Mouse (Mus musculus) testis, adult 2 months (tissue): ENCODE data around the gene Myo10.

Experiments
- CTCF ChIP-seq: fragments of 200-500 bp; IDR thresholded peaks from 2 replicates; pipeline ENCODE4 v1.5.1; 2012; ENCODE audit warnings: low read depth, mild to moderate bottlenecking, inconsistent platforms, low read length, moderate library complexity; ENCODE audit not compliant: control insufficient read depth, insufficient read depth, insufficient replicate concordance
- POLR2A ChIP-seq: fragments of 200-500 bp; IDR thresholded peaks from 2 replicates; pipeline ENCODE4 v1.6.1; 2012; ENCODE audit warnings: low read depth, mild to moderate bottlenecking, inconsistent platforms, low read length, moderate library complexity; ENCODE audit not compliant: control insufficient read depth

DNA sequence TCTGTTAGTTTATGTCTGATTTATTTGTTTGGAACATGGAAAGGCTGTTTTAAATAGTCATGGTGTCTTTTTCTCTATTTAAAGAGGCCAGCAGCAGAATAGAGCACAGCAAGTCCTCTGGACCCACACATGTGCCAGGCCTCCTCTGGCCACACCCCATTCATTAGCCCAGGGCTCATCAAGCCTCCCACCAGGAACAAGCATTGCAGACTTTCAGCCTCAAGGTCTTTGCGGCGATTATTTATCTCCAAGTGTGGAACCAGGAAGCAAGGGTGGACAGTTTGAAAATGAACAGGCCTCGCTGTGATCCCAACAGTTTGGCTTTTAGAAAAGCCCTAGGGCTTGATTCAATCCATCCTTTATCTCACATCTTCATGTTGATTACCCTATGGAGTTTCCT, 35.5 kb upstream of the Myo10 start:
- no peak for TF ChIP-seq CTCF
- no peak for TF ChIP-seq POLR2A
